Mouse (Mus musculus): ENCODE measurements at regions not wholly inside any gene's neighbourhood (a gene's known extent, or its start where the extent isn't known, plus 50 kb on each side); places are given as distances from the start of the nearest gene placed in this dataset.

- H3K27ac ChIP-seq (replicated peaks; ENCODE audit: low read depth, low read length), result no peak overlapping the region
- no peak for ATAC-seq (ENCODE audit: insufficient number of reproducible peaks, low FRiP score, low TSS enrichment, low read depth)
- no peaks in the 10 kb centered on the region for H3K27me3 ChIP-seq (ENCODE audit: control insufficient read depth, insufficient read depth, low read length)
- no peak overlapping the region for H3K4me2 ChIP-seq (ENCODE audit: low read depth, severe bottlenecking)
- H3K36me3 ChIP-seq (ENCODE audit: control insufficient read depth, insufficient read depth, low read length), result no peaks in the 10 kb centered on the region
- H3K9me3 ChIP-seq (ENCODE audit: control insufficient read depth, low read length), result no peaks in the 10 kb centered on the region
- no peak overlapping the region for H3K9ac ChIP-seq (ENCODE audit: low read length)
- no peak overlapping the region for H3K4me3 ChIP-seq (ENCODE audit: low read depth, low read length)
- no peak for DNase-seq (ENCODE audit: low spot score)
- no peaks in the 10 kb centered on the region for H3K4me1 ChIP-seq (ENCODE audit: control insufficient read depth, insufficient read depth, low read length)
- 88% methylated on average over 3 of the region's 3 CpGs for WGBS
Measured at GRCm38 (mm10) chr13:11216671-11217330, 856.2 kb upstream of the Chrm3 start.

GRCm38 (mm10) chr13:11210109-11210508 is 849.5 kb upstream of the Chrm3 start:
- H3K9me3 ChIP-seq (ENCODE audit: control insufficient read depth, low read length), result no peaks in the 10 kb centered on the region
- H3K4me2 ChIP-seq (ENCODE audit: low read depth, severe bottlenecking), result no peak overlapping the region
- H3K36me3 ChIP-seq (ENCODE audit: control insufficient read depth, insufficient read depth, low read length), result no peaks in the 10 kb centered on the region
- H3K4me3 ChIP-seq (ENCODE audit: low read depth, low read length), result no peak overlapping the region
- H3K9ac ChIP-seq (ENCODE audit: low read length), result no peak overlapping the region
- H3K4me1 ChIP-seq (ENCODE audit: control insufficient read depth, insufficient read depth, low read length), result no peaks in the 10 kb centered on the region
- ATAC-seq (ENCODE audit: insufficient number of reproducible peaks, low FRiP score, low TSS enrichment, low read depth) (no peak), DNase-seq (ENCODE audit: low spot score) (no peak)
- H3K27me3 ChIP-seq (ENCODE audit: control insufficient read depth, insufficient read depth, low read length), result no peaks in the 10 kb centered on the region
- H3K27ac ChIP-seq (replicated peaks; ENCODE audit: low read depth, low read length), result no peak overlapping the region
- 97% methylated on average over 1 of the region's 1 CpGs for WGBS

- WGBS, result 90% methylated on average over 6 of the region's 6 CpGs
- no peak overlapping the region for H3K4me3 ChIP-seq (ENCODE audit: low read depth, low read length)
- H3K4me1 ChIP-seq (ENCODE audit: control insufficient read depth, insufficient read depth, low read length), result no peaks in the 10 kb centered on the region
- H3K27me3 ChIP-seq (ENCODE audit: control insufficient read depth, insufficient read depth, low read length), result no peaks in the 10 kb centered on the region
- H3K27ac ChIP-seq (replicated peaks; ENCODE audit: low read depth, low read length), result no peak overlapping the region
- no peaks in the 10 kb centered on the region for H3K36me3 ChIP-seq (ENCODE audit: control insufficient read depth, insufficient read depth, low read length)
- ATAC-seq (ENCODE audit: insufficient number of reproducible peaks, low FRiP score, low TSS enrichment, low read depth), result no peak
- H3K9me3 ChIP-seq (ENCODE audit: control insufficient read depth, low read length), result no peaks in the 10 kb centered on the region
- H3K9ac ChIP-seq (ENCODE audit: low read length), result no peak overlapping the region
- no peak overlapping the region for H3K4me2 ChIP-seq (ENCODE audit: low read depth, severe bottlenecking)
- DNase-seq (ENCODE audit: low spot score), result no peak
Measured at GRCm38 (mm10) chr13:11205216-11205786, 844.7 kb upstream of the Chrm3 start.

GRCm38 (mm10) chr13:11201978-11202377 is 841.3 kb upstream of the Chrm3 start:
- Histone ChIP-seq H3K9me3 (ENCODE audit: control insufficient read depth, low read length) (no peaks in the 10 kb centered on the region), H3K4me2 (ENCODE audit: low read depth, severe bottlenecking) (no peak overlapping the region), H3K36me3 (ENCODE audit: control insufficient read depth, insufficient read depth, low read length) (no peaks in the 10 kb centered on the region), H3K9ac (ENCODE audit: low read length) (no peak overlapping the region), H3K27ac (replicated peaks; ENCODE audit: low read depth, low read length) (no peak overlapping the region), H3K4me3 (ENCODE audit: low read depth, low read length) (no peak overlapping the region), H3K4me1 (ENCODE audit: control insufficient read depth, insufficient read depth, low read length) (no peaks in the 10 kb centered on the region), H3K27me3 (ENCODE audit: control insufficient read depth, insufficient read depth, low read length) (no peaks in the 10 kb centered on the region)
- ATAC-seq (ENCODE audit: insufficient number of reproducible peaks, low FRiP score, low TSS enrichment, low read depth) (no peak), DNase-seq (ENCODE audit: low spot score) (no peak)

GRCm38 (mm10) chr13:11192471-11192870 is 831.8 kb upstream of the Chrm3 start:
- DNase-seq (ENCODE audit: low spot score), result no peak
- H3K4me2 ChIP-seq (ENCODE audit: low read depth, severe bottlenecking), result no peak overlapping the region
- H3K36me3 ChIP-seq (ENCODE audit: control insufficient read depth, insufficient read depth, low read length), result no peaks in the 10 kb centered on the region
- no peaks in the 10 kb centered on the region for H3K9me3 ChIP-seq (ENCODE audit: control insufficient read depth, low read length)
- no peaks in the 10 kb centered on the region for H3K4me1 ChIP-seq (ENCODE audit: control insufficient read depth, insufficient read depth, low read length)
- H3K9ac ChIP-seq (ENCODE audit: low read length), result no peak overlapping the region
- no peak for ATAC-seq (ENCODE audit: insufficient number of reproducible peaks, low FRiP score, low TSS enrichment, low read depth)
- no peaks in the 10 kb centered on the region for H3K27me3 ChIP-seq (ENCODE audit: control insufficient read depth, insufficient read depth, low read length)
- H3K27ac ChIP-seq (replicated peaks; ENCODE audit: low read depth, low read length), result no peak overlapping the region
- 76% methylated on average over 8 of the region's 8 CpGs for WGBS
- no peak overlapping the region for H3K4me3 ChIP-seq (ENCODE audit: low read depth, low read length)

- H3K9ac ChIP-seq (ENCODE audit: low read length), result no peak overlapping the region
- H3K27ac ChIP-seq (replicated peaks; ENCODE audit: low read depth, low read length), result no peak overlapping the region
- H3K4me3 ChIP-seq (ENCODE audit: low read depth, low read length), result no peak overlapping the region
- H3K36me3 ChIP-seq (ENCODE audit: control insufficient read depth, insufficient read depth, low read length), result no peaks in the 10 kb centered on the region
- no peaks in the 10 kb centered on the region for H3K27me3 ChIP-seq (ENCODE audit: control insufficient read depth, insufficient read depth, low read length)
- no peak overlapping the region for H3K4me2 ChIP-seq (ENCODE audit: low read depth, severe bottlenecking)
- no peak for ATAC-seq (ENCODE audit: insufficient number of reproducible peaks, low FRiP score, low TSS enrichment, low read depth)
- no peaks in the 10 kb centered on the region for H3K9me3 ChIP-seq (ENCODE audit: control insufficient read depth, low read length)
- H3K4me1 ChIP-seq (ENCODE audit: control insufficient read depth, insufficient read depth, low read length), result no peaks in the 10 kb centered on the region
- DNase-seq (ENCODE audit: low spot score), result no peak
Measured at GRCm38 (mm10) chr13:11181191-11181590, 820.5 kb upstream of the Chrm3 start.

- no peak for DNase-seq (ENCODE audit: low spot score)
- 80% methylated on average over 1 of the region's 1 CpGs for WGBS
- Histone ChIP-seq H3K4me2 (ENCODE audit: low read depth, severe bottlenecking) (no peak overlapping the region), H3K4me1 (ENCODE audit: control insufficient read depth, insufficient read depth, low read length) (no peaks in the 10 kb centered on the region), H3K27me3 (ENCODE audit: control insufficient read depth, insufficient read depth, low read length) (no peaks in the 10 kb centered on the region), H3K27ac (replicated peaks; ENCODE audit: low read depth, low read length) (no peak overlapping the region), H3K9ac (ENCODE audit: low read length) (no peak overlapping the region), H3K4me3 (ENCODE audit: low read depth, low read length) (no peak overlapping the region), H3K9me3 (ENCODE audit: control insufficient read depth, low read length) (no peaks in the 10 kb centered on the region), H3K36me3 (ENCODE audit: control insufficient read depth, insufficient read depth, low read length) (no peaks in the 10 kb centered on the region)
- no peak for ATAC-seq (ENCODE audit: insufficient number of reproducible peaks, low FRiP score, low TSS enrichment, low read depth)
Measured at GRCm38 (mm10) chr13:11180356-11180755, 819.7 kb upstream of the Chrm3 start.

GRCm38 (mm10) chr13:11178586-11178985 is 817.9 kb upstream of the Chrm3 start:
- no peak overlapping the region for H3K9ac ChIP-seq (ENCODE audit: low read length)
- no peak overlapping the region for H3K4me2 ChIP-seq (ENCODE audit: low read depth, severe bottlenecking)
- H3K4me1 ChIP-seq (ENCODE audit: control insufficient read depth, insufficient read depth, low read length), result no peaks in the 10 kb centered on the region
- no peak overlapping the region for H3K27ac ChIP-seq (replicated peaks; ENCODE audit: low read depth, low read length)
- H3K36me3 ChIP-seq (ENCODE audit: control insufficient read depth, insufficient read depth, low read length), result no peaks in the 10 kb centered on the region
- ATAC-seq (ENCODE audit: insufficient number of reproducible peaks, low FRiP score, low TSS enrichment, low read depth) (no peak), DNase-seq (ENCODE audit: low spot score) (no peak)
- no peaks in the 10 kb centered on the region for H3K9me3 ChIP-seq (ENCODE audit: control insufficient read depth, low read length)
- H3K4me3 ChIP-seq (ENCODE audit: low read depth, low read length), result no peak overlapping the region
- WGBS, result 85% methylated on average over 2 of the region's 2 CpGs
- no peaks in the 10 kb centered on the region for H3K27me3 ChIP-seq (ENCODE audit: control insufficient read depth, insufficient read depth, low read length)
